Mouse (Mus musculus) kidney, adult 2 months (tissue): ENCODE results near the gene Cachd1. TPM values are rescaled to one million over a fixed set of nuclear protein-coding genes. Genes with fewer than 3 reads are reported as not detected.

Experiments
- DNase-seq: peaks from one replicate; pipeline ENCODE4 v3.0.0; 2021
- H3K27ac ChIP-seq: fragments of 200-500 bp; 2 replicates; pipeline ENCODE4 v1.5.1; 2012; ENCODE audit warnings: low read depth, low read length, control low read depth, inconsistent platforms; ENCODE audit not compliant: insufficient read depth
- H3K27me3 ChIP-seq: fragments of 200-500 bp; replicated peaks from 2 replicates; pipeline ENCODE4 v1.6.1; 2012; ENCODE audit warnings: mild to moderate bottlenecking, moderate library complexity, low read length, inconsistent platforms; ENCODE audit not compliant: control insufficient read depth, insufficient read depth
- H3K36me3 ChIP-seq: fragments of 200-500 bp; 2 replicates; pipeline ENCODE4 v1.6.1; 2012; ENCODE audit warnings: mild to moderate bottlenecking, moderate library complexity, low read length, inconsistent platforms; ENCODE audit not compliant: control insufficient read depth, insufficient read depth
- H3K4me1 ChIP-seq: fragments of 200-500 bp; 2 replicates; pipeline ENCODE4 v1.6.1; 2011; ENCODE audit warnings: low read length; ENCODE audit not compliant: control insufficient read depth, insufficient read depth
- H3K4me3 ChIP-seq: fragments of 200-500 bp; 2 replicates; pipeline ENCODE4 v1.5.1; 2011; ENCODE audit warnings: mild to moderate bottlenecking, low read depth, low read length, control low read depth; ENCODE audit not compliant: insufficient read depth
- CTCF ChIP-seq: fragments of 200-500 bp; conservative IDR thresholded peaks from 2 replicates; pipeline ENCODE4 v1.5.1; 2011; ENCODE audit warnings: low read depth, mild to moderate bottlenecking, control low read depth, low read length, moderate library complexity, mixed read lengths; ENCODE audit not compliant: insufficient read depth, insufficient read length
- POLR2A ChIP-seq: fragments of 200-500 bp; IDR thresholded peaks from one replicate; pipeline ENCODE4 v1.6.1; 2011; ENCODE audit warnings: low read depth, low read length, control low read depth
- WGBS: fragments of 180-500 bp; shearing (Covaris S2); methylation state at CpG from one replicate; pipeline ENCODE4 v1.1.7; 2018; 5-methylcytosine and 5-hydroxymethylcytosine counted together
- polyA plus RNA-seq: library from polyadenylated mRNA; depleted of rRNA; stranded (reverse); fragments of >200 nt; gene quantifications from 2 replicates; pipeline ENCODE4 v1.2.3, GENCODE M21; 2012

Cachd1 gene
- polyA plus RNA-seq, 1 experiment, result 69.3 TPM

DNA sequence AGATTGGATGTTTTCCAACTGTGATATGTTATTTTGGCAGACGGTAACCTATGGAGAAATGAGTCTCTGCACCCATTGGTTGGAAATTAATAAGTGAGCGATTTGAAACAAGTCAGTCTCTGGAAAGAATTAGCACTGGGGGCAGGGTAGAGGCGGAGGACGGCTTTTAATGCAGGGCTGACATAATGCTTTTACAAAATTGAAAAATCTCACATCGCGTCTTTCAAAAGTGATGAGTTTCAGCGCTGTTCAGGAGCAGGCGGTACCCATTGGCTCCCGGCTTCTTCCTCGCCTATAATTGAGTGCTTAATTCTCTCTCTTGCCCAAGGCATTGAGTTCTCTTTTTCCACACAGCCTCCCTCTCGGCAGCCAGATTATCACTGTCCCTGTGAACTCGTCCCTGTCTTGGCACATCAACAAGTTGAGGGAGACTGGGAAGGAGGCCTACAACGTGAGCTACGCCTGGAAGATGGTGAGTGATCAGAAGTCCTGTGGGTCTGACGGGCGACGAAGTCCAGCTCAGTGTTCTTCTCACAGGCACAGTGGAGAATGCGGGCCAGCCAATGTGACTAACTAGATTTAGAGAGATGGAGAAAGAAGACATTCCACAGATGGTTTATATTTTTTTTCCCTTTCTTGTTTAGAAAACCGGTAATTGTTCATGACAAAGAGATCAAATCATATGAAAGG, 191.4 kb downstream of the Cachd1 start:
- Histone ChIP-seq H3K36me3 (peaks cover 5% of the 10 kb centered on the region; the same call in 1 of the 2 replicates), H3K4me3 (no peak overlapping the region), H3K4me1 (no peaks in the 10 kb centered on the region), H3K27ac (no peak overlapping the region), H3K27me3 (no peaks in the 10 kb centered on the region)
- no peak for DNase-seq
- WGBS, result 72% methylated on average over 19 of the region's 19 CpGs
- TF ChIP-seq CTCF (no peak), POLR2A (no peak)

DNA sequence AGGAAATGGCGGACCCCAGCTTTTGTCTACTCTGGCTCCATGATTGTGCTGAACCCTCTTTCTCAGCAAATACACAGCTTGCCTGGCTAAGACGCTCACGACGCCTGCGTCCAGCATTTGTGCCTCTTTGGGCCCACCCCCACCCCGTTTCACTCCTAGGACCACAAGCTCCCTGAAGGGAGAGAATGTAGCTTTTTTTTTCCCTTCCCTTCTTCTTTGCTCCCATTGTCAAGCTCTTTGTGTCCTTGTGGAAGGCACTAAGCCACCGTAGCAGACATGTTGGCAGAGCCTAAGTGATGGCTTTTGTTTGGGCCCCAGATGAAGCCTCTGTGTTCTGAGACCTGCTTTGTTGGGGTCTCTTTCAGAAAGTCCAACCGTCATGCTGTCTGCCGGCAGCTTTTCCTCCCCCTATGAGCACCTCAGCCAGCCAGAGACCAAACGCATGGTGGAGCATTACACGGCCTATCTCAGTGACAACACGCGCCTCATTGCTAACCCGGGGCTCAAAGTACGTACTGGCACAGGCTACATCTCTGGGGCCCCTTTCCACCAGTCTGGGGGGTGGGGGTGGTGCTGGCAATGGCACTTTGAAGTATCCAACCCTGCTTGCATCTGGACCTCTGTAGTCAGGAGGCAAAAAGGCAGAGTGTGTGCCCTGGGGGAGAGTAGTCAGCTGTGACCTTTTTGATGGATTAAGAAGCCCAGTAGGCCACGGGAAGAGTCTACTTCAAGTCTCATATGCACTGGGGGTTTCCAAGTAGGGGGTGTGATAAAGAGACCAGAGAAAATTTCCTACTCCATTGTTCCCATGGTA, 197.4 kb downstream of the Cachd1 start:
- H3K4me3 ChIP-seq, result no peak overlapping the region
- no peaks in the 10 kb centered on the region for H3K27me3 ChIP-seq
- no peak overlapping the region for H3K27ac ChIP-seq
- TF ChIP-seq CTCF (no peak), POLR2A (no peak)
- 87% methylated on average over 16 of the region's 16 CpGs for WGBS
- H3K4me1 ChIP-seq, result no peaks in the 10 kb centered on the region
- no peak for DNase-seq
- peaks cover 5% of the 10 kb centered on the region for H3K36me3 ChIP-seq

DNA sequence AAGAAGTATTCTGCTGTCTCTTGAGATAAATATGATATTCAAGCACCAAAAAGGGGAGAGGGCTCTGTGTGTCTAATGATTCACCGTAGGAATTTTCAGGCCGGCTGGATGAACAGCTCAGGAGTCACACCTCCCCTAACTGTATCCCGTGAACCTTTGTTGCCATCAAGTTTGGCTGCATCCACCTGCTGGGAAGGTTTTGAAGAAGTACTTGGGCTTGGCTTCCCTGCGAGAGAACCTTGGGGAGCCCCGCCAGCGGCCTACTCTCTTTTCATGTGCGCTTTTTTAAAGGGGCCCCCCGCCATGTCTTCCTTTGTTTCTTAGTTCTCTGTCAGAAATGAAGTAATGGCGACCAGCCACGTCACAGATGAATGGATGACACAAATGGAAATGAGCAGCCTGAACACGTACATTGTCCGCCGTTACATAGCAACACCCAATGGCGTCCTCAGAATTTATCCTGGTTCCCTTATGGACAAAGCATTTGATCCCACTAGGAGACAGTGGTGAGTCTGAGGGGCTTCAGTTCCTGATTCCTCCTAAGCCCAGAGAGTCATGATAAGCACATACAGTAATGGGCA, 198.1 kb downstream of the Cachd1 start:
- H3K4me1 ChIP-seq, result no peaks in the 10 kb centered on the region
- WGBS, result 87% methylated on average over 14 of the region's 14 CpGs

DNA sequence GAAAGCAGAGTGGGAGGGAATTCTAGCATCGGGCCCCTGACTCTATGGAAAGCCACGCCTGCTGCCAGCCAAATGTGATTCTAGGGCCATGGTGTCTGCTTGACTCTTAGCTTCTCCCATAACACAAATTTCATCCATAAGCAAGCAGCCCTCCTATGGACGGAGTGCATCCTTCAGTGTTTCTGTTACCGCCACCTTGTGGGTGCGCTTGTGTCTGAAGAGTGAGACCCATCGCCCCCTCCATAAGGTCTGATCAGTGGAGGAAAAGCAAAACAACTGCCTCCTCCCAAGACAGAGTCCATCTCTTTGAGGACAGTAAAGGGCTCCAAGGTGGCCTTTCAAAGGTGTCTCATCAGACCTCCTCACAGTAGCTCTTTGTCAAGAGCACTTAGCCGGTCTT, 201.0 kb downstream of the Cachd1 start:
- no peak overlapping the region for H3K27ac ChIP-seq
- no peaks in the 10 kb centered on the region for H3K27me3 ChIP-seq
- H3K4me1 ChIP-seq, result no peaks in the 10 kb centered on the region
- TF ChIP-seq POLR2A, result no peak
- TF ChIP-seq CTCF, result no peak
- 92% methylated on average over 7 of the region's 7 CpGs for WGBS
- H3K4me3 ChIP-seq, result no peak overlapping the region
- H3K36me3 ChIP-seq, result peaks cover 5% of the 10 kb centered on the region
- DNase-seq, result no peak

More for the DNA sequence above, 198.1 kb downstream of the Cachd1 start:
- H3K36me3 ChIP-seq, result peaks cover 5% of the 10 kb centered on the region
- no peak overlapping the region for H3K4me3 ChIP-seq
- H3K27me3 ChIP-seq, result no peaks in the 10 kb centered on the region
- H3K27ac ChIP-seq, result no peak overlapping the region
- DNase-seq, result no peak
- TF ChIP-seq POLR2A (no peak), CTCF (no peak)

DNA sequence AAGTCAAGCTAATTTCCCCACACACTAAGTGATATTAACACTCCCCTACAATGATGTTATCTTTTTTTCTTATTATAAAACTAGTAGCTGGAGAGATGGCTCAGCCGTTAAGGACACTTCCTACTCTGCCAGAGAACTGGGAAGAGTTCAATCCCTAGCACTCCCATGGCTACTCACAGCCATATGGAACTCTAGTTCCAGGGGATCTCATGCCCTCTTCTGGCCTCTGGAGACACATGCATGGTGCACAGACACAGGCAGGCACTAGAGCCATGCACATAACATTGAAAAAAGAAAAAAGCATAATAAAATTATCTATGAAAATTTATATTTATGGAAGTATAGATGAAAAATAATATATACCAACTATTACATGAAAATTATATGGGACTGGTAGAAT, 210.7 kb downstream of the Cachd1 start:
- Histone ChIP-seq H3K36me3 (peaks cover 2% of the 10 kb centered on the region; the same call in 1 of the 2 replicates), H3K4me1 (no peaks in the 10 kb centered on the region), H3K27me3 (no peaks in the 10 kb centered on the region), H3K4me3 (no peak overlapping the region), H3K27ac (no peak overlapping the region)
- 86% methylated on average over 1 of the region's 1 CpGs for WGBS
- no peak for TF ChIP-seq POLR2A
- peak; percentile 32; the same call in 1 of the 2 replicates for TF ChIP-seq CTCF
- no peak for DNase-seq

DNA sequence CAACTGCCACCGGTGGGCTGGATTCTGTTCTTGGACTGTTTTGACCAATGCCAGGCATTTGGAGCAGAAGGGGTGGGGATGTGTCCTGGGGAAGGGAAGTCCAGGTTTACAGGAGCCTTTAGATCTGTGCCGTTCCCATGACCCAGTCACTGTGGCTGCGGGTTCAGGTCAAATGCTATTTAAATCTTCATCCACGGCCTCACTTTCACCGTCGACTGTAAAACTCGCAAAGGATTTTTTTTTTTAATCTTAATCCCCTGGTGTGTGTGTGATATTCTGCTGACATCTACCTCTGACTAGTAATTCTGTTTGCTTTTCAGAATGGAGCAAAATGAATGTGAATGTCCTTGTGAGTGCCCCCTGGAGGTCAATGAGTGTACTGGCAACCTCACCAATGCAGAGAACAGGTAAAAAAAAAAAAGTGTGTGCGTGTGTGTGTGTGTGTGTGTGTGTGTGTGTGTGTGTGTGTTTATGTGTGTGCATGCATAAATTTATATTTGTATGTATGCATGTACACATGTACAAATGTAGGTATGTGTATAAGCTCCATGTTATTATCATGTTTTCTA, 211.8 kb downstream of the Cachd1 start:
- TF ChIP-seq POLR2A (no peak), CTCF (peak; percentile 20; the same call in 1 of the 2 replicates)
- peak; percentile 39 for DNase-seq
- Histone ChIP-seq H3K27ac (no peak overlapping the region), H3K4me3 (no peak overlapping the region), H3K4me1 (no peaks in the 10 kb centered on the region), H3K36me3 (0 out of 2 replicates have a peak, but pooled peaks cover 3% of the 10 kb centered on the region), H3K27me3 (no peaks in the 10 kb centered on the region)
- WGBS, result 79% methylated on average over 8 of the region's 8 CpGs
